Mouse (Mus musculus) lung, postnatal 0 days (tissue): ENCODE data around the gene Gria1.

ENCODE experiments used
- CTCF ChIP-seq: IDR thresholded peaks from 2 replicates; pipeline ENCODE4 v1.5.1; 2016; ENCODE audit warnings: antibody characterized with exemption, mild to moderate bottlenecking
- EP300 ChIP-seq: IDR thresholded peaks from 2 replicates; pipeline ENCODE4 v1.6.1; 2016; ENCODE audit warnings: antibody characterized with exemption, mild to moderate bottlenecking, control low read depth

DNA sequence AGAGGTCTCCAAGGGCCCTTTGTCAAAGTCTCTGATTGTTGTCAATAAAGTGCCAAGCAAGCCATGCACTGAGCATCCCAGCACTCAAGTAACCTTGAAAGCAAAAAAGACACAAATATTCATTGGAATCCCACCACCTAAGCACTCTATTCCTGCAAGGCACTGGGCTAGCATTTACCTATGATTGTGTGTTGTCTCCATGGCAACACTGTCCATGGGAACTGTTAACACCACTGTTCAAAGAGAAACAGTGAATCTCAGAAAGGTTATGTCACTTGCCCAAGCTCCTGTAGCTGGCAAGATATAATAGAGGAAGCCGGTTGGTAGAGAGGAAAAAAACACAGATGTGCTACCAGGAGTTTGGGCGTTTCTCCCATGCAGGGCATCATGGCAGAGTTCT lies 274.9 kb downstream of the Gria1 start:
- TF ChIP-seq CTCF (no peak), EP300 (no peak)
